Mouse (Mus musculus): ENCODE measurements around the gene Mios.

GRCm38 (mm10) chr6:8210661-8211060 lies 1.6 kb downstream of the Mios start:
- no peak for TF ChIP-seq CTCF (IDR thresholded peaks at IDR 0.05; ENCODE audit: low read depth)
- TF ChIP-seq EP300 (IDR thresholded peaks at IDR 0.05; ENCODE audit: low read depth): no peak
